Mouse (Mus musculus) left cerebral cortex, adult 18-20 months (tissue): ENCODE data around the gene Churc1. TPM values are rescaled to one million over a fixed set of nuclear protein-coding genes. Genes with fewer than 3 reads are reported as not detected.

ENCODE experiments used
- DNase-seq, 2 experiments: peaks; one replicate each; pipeline ENCODE4 v3.0.0; 2021 to 2022; ENCODE audit warnings: low spot score in 2 of 2, mixed read lengths in 1 of 2
- total RNA-seq, 2 experiments: library from RNA; stranded (reverse); gene quantifications; 2 replicates each; pipeline ENCODE4 v1.2.3; 2021

Churc1 gene
- total RNA-seq, 2 experiments from 2014 or later = 35.8 TPM

DNA sequence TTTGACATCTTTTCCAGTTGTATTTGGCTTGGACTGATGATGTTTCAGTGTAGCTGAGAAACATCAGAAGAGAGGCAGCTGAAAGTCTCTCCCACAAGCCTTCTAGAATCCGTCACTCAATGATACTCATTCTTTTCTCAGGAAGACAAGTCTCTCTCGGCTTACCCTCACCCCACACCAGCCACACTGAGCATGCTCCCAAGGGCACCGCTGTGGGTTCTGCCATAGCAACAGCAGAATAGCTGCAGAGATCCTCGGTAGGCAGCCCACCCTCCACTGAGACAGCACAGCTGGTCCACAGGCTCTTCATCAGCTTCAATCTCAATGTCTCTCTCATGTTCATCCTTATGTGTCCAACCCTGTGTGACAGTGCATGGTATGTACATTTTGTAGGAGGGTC, 59.9 kb downstream of the Churc1 start:
- DNase-seq = no peak

DNA sequence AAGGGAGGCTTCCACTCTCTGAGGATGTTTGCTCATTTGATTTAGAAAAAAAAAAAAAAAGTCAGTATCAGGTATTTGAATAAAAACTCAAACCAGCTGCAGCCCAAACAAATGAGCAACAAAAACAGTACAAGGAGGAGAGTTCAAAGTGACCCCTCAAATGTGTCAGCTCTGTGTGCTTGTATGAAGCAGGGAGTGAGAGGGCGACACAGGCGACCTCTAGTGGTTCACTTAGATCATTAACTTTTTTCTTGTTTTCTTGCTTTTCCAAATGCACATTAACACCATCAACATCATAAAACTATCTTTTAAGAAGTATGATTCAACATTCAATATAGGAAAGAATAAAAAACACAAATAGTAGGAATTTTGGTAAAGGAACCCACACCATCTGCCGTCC, 67.4 kb downstream of the Churc1 start:
- DNase-seq = no peak

Other genes starting within 250 kb of the Churc1 start
- 10 to 100 TPM; 12.6 to 14.5 TPM for gene Plekhg3, start 234.6 kb upstream of the Churc1 start, total RNA-seq
- 100 to 1,000 TPM in 1 of 2 experiments, 10 to 100 TPM in 1; 93.9 to 100 TPM for gene Sptb, start 55.0 kb upstream of the Churc1 start, total RNA-seq
- 10 to 100 TPM; 26.9 to 28.4 TPM for gene Fntb, start 51 bp downstream of the Churc1 start, total RNA-seq
- gene Gpx2, start 30.0 kb downstream of the Churc1 start, total RNA-seq = under 1 TPM; 0.35 to 0.37 TPM
- 100 to 1,000 TPM; 245 to 266 TPM for gene Rab15, start 57.4 kb downstream of the Churc1 start, total RNA-seq
- 10 to 100 TPM; 78.0 to 79.7 TPM for gene Max, start 196.7 kb downstream of the Churc1 start, total RNA-seq